Mouse (Mus musculus) liver, adult 2 months (tissue): ENCODE measurements around the gene Tbc1d25.

Experiments
- CTCF ChIP-seq: fragments of 200-500 bp; IDR thresholded peaks from 2 replicates; pipeline ENCODE4 v1.5.1; 2011; ENCODE audit warnings: low read depth, low read length, control low read depth
- POLR2A ChIP-seq: fragments of 200-500 bp; IDR thresholded peaks from 2 replicates; pipeline ENCODE4 v1.6.1; 2011; ENCODE audit warnings: low read length, control low read depth; ENCODE audit not compliant: insufficient read depth; ENCODE audit errors: extremely low read depth

GRCm38 (mm10) chrX:8206694-8207197 is 30.8 kb upstream of the Tbc1d25 start:
- TF ChIP-seq POLR2A: no peak
- TF ChIP-seq CTCF: no peak
